Mouse (Mus musculus) stomach, embryonic 15.5 days (tissue): Measurements from ENCODE around the gene Fam214a. TPM values are rescaled to one million over a fixed set of nuclear protein-coding genes. Genes with fewer than 3 reads are reported as not detected.

ENCODE experiments used
- ATAC-seq: fragments of 200-750 bp; cut with Nextera tagmentation; 2 replicates; pipeline ENCODE4 v1.8.0; 2017; ENCODE audit warnings: low read depth, moderate number of reproducible peaks, moderate TSS enrichment; ENCODE audit not compliant: insufficient read depth, low FRiP score
- H3K27ac ChIP-seq: fragments of 300-500 bp; sonication (generic); 2 replicates; pipeline ENCODE4 v1.5.1; 2015; ENCODE audit warnings: mild to moderate bottlenecking, inconsistent platforms
- H3K27me3 ChIP-seq: fragments of 300-500 bp; sonication (generic); replicated peaks from 2 replicates; pipeline ENCODE4 v1.6.1; 2015; ENCODE audit warnings: inconsistent platforms
- H3K36me3 ChIP-seq: fragments of 300-500 bp; sonication (generic); 2 replicates; pipeline ENCODE4 v1.6.1; 2015; ENCODE audit warnings: inconsistent platforms
- H3K4me1 ChIP-seq: fragments of 300-500 bp; sonication (generic); 2 replicates; pipeline ENCODE4 v1.6.1; 2015; ENCODE audit warnings: inconsistent platforms
- H3K4me2 ChIP-seq: fragments of 300-500 bp; sonication (generic); 2 replicates; pipeline ENCODE4 v1.6.1; 2015; ENCODE audit warnings: mild to moderate bottlenecking, inconsistent platforms
- H3K4me3 ChIP-seq: fragments of 300-500 bp; sonication (generic); replicated peaks from 2 replicates; pipeline ENCODE4 v1.5.1; 2015; ENCODE audit warnings: inconsistent platforms
- H3K9ac ChIP-seq: fragments of 300-500 bp; sonication (generic); 2 replicates; pipeline ENCODE4 v1.6.1; 2015; ENCODE audit warnings: inconsistent platforms
- H3K9me3 ChIP-seq: fragments of 300-500 bp; sonication (generic); 2 replicates; pipeline ENCODE4 v1.6.1; 2016; ENCODE audit warnings: inconsistent platforms
- WGBS: fragments of 180-500 bp; shearing (Covaris S2); methylation state at CpG from one replicate; pipeline ENCODE4 v1.1.7; 2015; 5-methylcytosine and 5-hydroxymethylcytosine counted together
- polyA plus RNA-seq: library from polyadenylated mRNA; unstranded; fragments of >200 nt; fragmentation: Nextera tagmentation; extraction: Ambion mirVana; gene quantifications from 2 replicates; pipeline ENCODE4 v1.2.1, GENCODE M21; 2015

Gene Fam214a
- polyA plus RNA-seq, 1 experiment from 2014 or later = 9.1 TPM

DNA sequence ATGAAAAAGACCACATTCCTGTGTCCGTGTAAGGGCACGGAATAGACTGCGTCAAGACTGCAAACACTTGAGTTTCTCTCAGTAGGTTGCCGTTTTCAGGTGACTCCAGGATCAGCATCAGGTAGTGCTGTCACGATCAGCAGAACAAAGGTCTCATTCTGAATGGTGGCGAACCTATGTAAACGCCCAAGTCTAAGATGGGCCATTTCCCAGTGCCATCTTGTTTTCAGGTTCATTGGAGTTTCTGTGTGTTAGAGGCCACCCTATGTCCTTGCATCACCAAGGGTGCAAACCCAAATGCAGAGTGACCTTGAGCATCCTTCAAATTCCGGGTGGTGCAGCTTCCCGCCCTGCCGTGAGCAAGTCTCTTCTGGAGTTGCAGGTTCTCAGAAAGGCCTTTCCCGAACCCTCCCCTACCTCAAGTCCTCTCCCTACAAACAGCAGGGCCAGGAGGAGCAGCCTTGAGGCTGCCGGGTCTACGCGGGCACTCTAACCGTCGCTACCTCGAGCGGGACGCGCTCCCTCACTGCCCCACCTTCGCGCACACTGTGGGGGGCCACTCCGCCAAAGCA lies 117.9 kb downstream of the Fam214a start, which contains the start of gene Myo5a:
TSS of gene Myo5a (plus strand) at position 559 of the 572 bp plus-strand sequence.
- no peaks in the 10 kb centered on the region for H3K9me3 ChIP-seq
- no peak for ATAC-seq
- H3K4me3 ChIP-seq = peak within 1 kb of the TSS; percentile 79
- H3K4me2 ChIP-seq = peak within 1 kb of the TSS; percentile 97
- H3K27me3 ChIP-seq = no peaks in the 10 kb centered on the region
- WGBS = 21% methylated on average over 23 of the region's 23 CpGs
- H3K27ac ChIP-seq = peak within 1 kb of the TSS; percentile 87
- no peaks in the 10 kb centered on the region for H3K36me3 ChIP-seq
- peak within 1 kb of the TSS; percentile 67 for H3K9ac ChIP-seq
- 0 out of 2 replicates have a peak, but pooled peaks cover 4% of the 10 kb centered on the region for H3K4me1 ChIP-seq

DNA sequence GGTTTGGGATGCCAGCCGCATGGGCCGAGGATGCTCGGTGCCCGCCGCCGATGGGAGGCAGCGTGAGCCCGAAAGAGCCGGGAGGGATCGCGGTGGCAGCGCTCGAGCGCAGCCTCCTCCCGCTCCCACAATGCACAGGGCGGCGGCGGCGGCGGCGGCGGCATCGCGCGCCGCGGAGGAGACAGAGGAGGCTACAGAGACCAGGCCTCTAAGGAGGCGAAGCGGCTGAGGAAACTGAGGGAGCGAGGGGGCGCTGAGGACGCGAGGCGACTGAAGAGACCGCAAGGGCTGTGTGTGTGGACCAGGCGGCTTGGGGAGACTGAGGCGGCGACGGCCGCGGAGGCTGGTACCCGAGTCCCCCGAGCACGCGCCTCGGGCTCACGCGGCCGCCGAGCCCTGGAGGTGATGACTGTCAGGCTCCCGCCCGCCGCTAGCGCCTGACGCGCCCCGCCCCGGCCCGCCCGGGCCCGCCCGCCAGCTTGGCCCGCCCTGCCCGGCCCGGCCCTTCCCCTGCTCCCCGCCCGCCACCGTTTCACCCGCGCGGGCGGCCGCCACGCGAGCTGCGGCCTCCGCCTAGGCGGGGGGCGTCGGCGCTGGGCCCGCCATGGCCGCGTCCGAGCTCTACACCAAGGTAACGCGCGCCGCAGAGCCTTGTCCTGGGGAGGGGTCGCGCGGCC lies 118.5 kb downstream of the Fam214a start:
- 0% methylated on average over 30 of the region's 92 CpGs for WGBS

DNA sequence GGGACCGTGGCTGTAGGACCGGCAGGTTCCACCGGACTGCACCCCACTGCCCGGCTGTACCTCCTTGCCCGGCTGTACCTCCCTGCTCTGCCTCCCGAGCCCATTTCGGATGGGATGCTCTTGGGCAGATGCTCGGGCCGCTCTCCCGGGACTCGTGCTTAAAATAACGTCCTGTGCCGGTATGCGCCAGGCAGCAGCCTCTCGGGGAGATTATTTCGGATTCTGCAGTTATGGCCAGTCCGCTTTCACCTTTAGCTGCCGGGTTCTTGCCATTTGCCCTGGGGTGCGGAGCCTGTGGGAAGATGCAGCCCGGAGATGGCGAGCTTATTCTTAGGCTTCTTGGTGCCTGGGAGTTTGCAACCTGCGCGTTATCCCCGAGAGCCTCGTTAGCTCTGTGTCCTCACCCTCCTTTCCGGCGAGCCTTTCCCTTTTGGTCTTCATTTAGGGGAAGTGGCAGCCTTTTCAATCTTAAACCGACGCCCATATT lies 119.1 kb downstream of the Fam214a start:
- Histone ChIP-seq H3K4me3 (peak overlapping the region; percentile 79), H3K27ac (peak overlapping the region; percentile 87), H3K9ac (peak overlapping the region; percentile 67), H3K4me1 (0 out of 2 replicates have a peak, but pooled peaks cover 4% of the 10 kb centered on the region), H3K9me3 (no peaks in the 10 kb centered on the region), H3K4me2 (peak overlapping the region; percentile 97), H3K27me3 (no peaks in the 10 kb centered on the region), H3K36me3 (no peaks in the 10 kb centered on the region)
- WGBS = 0% methylated on average over 29 of the region's 29 CpGs
- ATAC-seq = no peak; the same call in 1 of the 2 replicates

More for the DNA sequence above, 118.5 kb downstream of the Fam214a start:
- H3K27ac ChIP-seq = peak overlapping the region; percentile 87
- H3K27me3 ChIP-seq = no peaks in the 10 kb centered on the region
- ATAC-seq = peak; percentile 98
- H3K9ac ChIP-seq = peak overlapping the region; percentile 67
- H3K4me3 ChIP-seq = peak overlapping the region; percentile 79
- H3K4me2 ChIP-seq = peak overlapping the region; percentile 97
- no peaks in the 10 kb centered on the region for H3K36me3 ChIP-seq
- H3K4me1 ChIP-seq = 0 out of 2 replicates have a peak, but pooled peaks cover 4% of the 10 kb centered on the region
- no peaks in the 10 kb centered on the region for H3K9me3 ChIP-seq

DNA sequence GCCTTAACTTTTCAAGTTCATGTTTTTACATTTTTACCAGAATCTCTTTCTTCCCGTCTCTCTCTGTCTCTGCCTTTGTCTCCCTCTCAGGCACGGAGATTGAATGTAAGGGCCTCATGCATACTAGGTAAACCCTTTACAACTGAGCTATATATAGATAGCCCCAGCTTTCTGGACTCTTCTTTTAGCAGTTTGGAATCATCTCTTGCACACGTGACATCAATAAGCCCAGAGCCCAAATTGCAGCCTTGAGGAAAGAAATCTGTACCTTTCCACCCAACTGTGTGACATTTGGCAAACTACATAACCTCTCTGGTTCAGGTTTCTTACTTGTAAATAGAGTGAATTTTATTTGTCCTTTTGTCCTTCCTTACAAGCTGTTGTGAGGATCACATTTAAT lies 119.7 kb downstream of the Fam214a start:
- Histone ChIP-seq H3K9ac (no peak overlapping the region), H3K9me3 (no peaks in the 10 kb centered on the region), H3K4me1 (0 out of 2 replicates have a peak, but pooled peaks cover 4% of the 10 kb centered on the region), H3K4me3 (peak overlapping the region; percentile 79; the same call in 1 of the 2 replicates), H3K4me2 (peak overlapping the region; percentile 97), H3K36me3 (no peaks in the 10 kb centered on the region), H3K27ac (no peak overlapping the region; the same call in 1 of the 2 replicates), H3K27me3 (no peaks in the 10 kb centered on the region)
- no peak for ATAC-seq
- WGBS = 41% methylated on average over 3 of the region's 3 CpGs

DNA sequence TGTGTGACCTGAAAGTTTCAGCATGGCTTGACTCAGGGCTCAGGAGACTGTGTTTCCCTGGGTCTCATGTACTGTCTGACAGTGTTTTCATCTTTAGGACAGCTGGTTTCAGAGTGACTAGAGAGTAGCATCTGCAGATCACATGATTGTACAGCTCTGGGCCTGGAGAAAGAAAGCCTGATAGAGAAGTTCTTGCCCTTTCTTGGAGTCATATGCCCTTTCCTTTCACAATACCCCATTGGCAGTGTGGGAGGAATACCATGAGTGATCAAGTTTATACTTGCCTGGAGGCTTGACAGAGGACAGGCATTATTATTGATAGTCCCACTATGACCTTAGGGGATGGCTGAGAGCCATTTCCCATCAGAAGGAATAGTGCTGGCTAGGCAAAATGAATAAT lies 124.5 kb downstream of the Fam214a start:
- H3K4me3 ChIP-seq = no peak overlapping the region
- H3K27ac ChIP-seq = no peak overlapping the region
- H3K9ac ChIP-seq = no peak overlapping the region
- no peaks in the 10 kb centered on the region for H3K4me1 ChIP-seq
- no peaks in the 10 kb centered on the region for H3K27me3 ChIP-seq
- no peak overlapping the region for H3K4me2 ChIP-seq
- no peak for ATAC-seq
- H3K36me3 ChIP-seq = no peaks in the 10 kb centered on the region
- H3K9me3 ChIP-seq = no peaks in the 10 kb centered on the region

Other genes with a start within 250 kb of the Fam214a start
- 3.9 and 4.7 TPM in 2 replicates for gene Onecut1, start 91.0 kb upstream of the Fam214a start, polyA plus RNA-seq
- 297 and 306 TPM in 2 replicates for gene Arpp19, start 84.7 kb downstream of the Fam214a start, polyA plus RNA-seq
- gene Myo5a, start 118.1 kb downstream of the Fam214a start, polyA plus RNA-seq = 11.5 and 12.9 TPM in 2 replicates